Mouse (Mus musculus) activated CD4-positive, CD25-positive, alpha-beta regulatory T cell, adult 4 months (primary cell): ENCODE results near the gene Olfr1263. TPM values are rescaled to one million over a fixed set of nuclear protein-coding genes. Genes with fewer than 3 reads are reported as not detected.

Experiments
- ATAC-seq: one replicate; pipeline ENCODE4 v1.8.0; 2017
- polyA plus RNA-seq, 2 experiments: library from polyadenylated mRNA; unstranded; fragments of 100-300 nt; shearing (Covaris generic); gene quantifications; one replicate each; pipeline ENCODE4 v1.2.1; 2017

Gene Olfr1263
- polyA plus RNA-seq, result not detected

GRCm38 (mm10) chr2:90011831-90012230, at the start of gene Olfr1263:
TSS of gene Olfr1263 (plus strand) at chr2:90012131.
- no peak for ATAC-seq

GRCm38 (mm10) chr2:89974184-89974583, 37.7 kb upstream of the Olfr1263 start, which contains the start of gene Olfr1260:
TSS of gene Olfr1260 (plus strand) at chr2:89974340.
- no peak for ATAC-seq

- no peak for ATAC-seq
Measured at GRCm38 (mm10) chr2:89977709-89978108, 34.2 kb upstream of the Olfr1263 start.

- no peak for ATAC-seq
Measured at GRCm38 (mm10) chr2:89990921-89991320, 21.0 kb upstream of the Olfr1263 start, which contains the start of gene Olfr1261. TSS of gene Olfr1261 (plus strand) at chr2:89991221.

GRCm38 (mm10) chr2:89999845-90000244, 12.1 kb upstream of the Olfr1263 start, which contains the start of gene Olfr1262:
TSS of gene Olfr1262 (plus strand) at chr2:90000145.
- no peak for ATAC-seq

- no peak for ATAC-seq
Measured at GRCm38 (mm10) chr2:90025477-90025876, 13.5 kb downstream of the Olfr1263 start, which contains the start of gene Olfr1264. TSS of gene Olfr1264 (minus strand) at chr2:90025577.

GRCm38 (mm10) chr2:90035037-90035436, 23.1 kb downstream of the Olfr1263 start, which contains the start of gene Olfr1265:
TSS of gene Olfr1265 (plus strand) at chr2:90035337.
- no peak for ATAC-seq

GRCm38 (mm10) chr2:90063494-90063893, 51.6 kb downstream of the Olfr1263 start, which contains the start of gene Olfr140:
TSS of gene Olfr140 (minus strand) at chr2:90063594.
- ATAC-seq, result no peak

Other genes with a start within 250 kb of the Olfr1263 start
- gene Olfr1254, start 218.5 kb upstream of the Olfr1263 start, polyA plus RNA-seq, result not detected
- not detected for gene Olfr1255, start 200.1 kb upstream of the Olfr1263 start, polyA plus RNA-seq
- gene Olfr1256, start 170.6 kb upstream of the Olfr1263 start, polyA plus RNA-seq, result not detected
- gene Olfr48, start 163.9 kb upstream of the Olfr1263 start, polyA plus RNA-seq, result not detected
- not detected for gene Olfr1257, start 133.7 kb upstream of the Olfr1263 start, polyA plus RNA-seq
- not detected for gene Olfr1258, start 84.8 kb upstream of the Olfr1263 start, polyA plus RNA-seq
- not detected for gene Olfr1259, start 63.5 kb upstream of the Olfr1263 start, polyA plus RNA-seq
- gene Olfr1260, start 37.8 kb upstream of the Olfr1263 start, polyA plus RNA-seq, result not detected
- not detected for gene Olfr1261, start 20.9 kb upstream of the Olfr1263 start, polyA plus RNA-seq
- not detected for gene Olfr1262, start 12.0 kb upstream of the Olfr1263 start, polyA plus RNA-seq
- under 1 TPM in 1 of 2 experiments, not detected in 1; 0.08 TPM for gene Olfr1264, start 13.4 kb downstream of the Olfr1263 start, polyA plus RNA-seq
- not detected for gene Olfr1265, start 23.2 kb downstream of the Olfr1263 start, polyA plus RNA-seq
- gene Olfr140, start 51.5 kb downstream of the Olfr1263 start, polyA plus RNA-seq, result not detected
- gene Olfr1269, start 109.3 kb downstream of the Olfr1263 start, polyA plus RNA-seq, result under 1 TPM in 1 of 2 experiments, not detected in 1; 0.12 TPM
- gene Olfr32, start 130.2 kb downstream of the Olfr1263 start, polyA plus RNA-seq, result not detected
- not detected for gene Olfr1270, start 141.0 kb downstream of the Olfr1263 start, polyA plus RNA-seq
- gene Olfr1506, start 212.4 kb downstream of the Olfr1263 start, polyA plus RNA-seq, result not detected
- not detected for gene Olfr142, start 245.5 kb downstream of the Olfr1263 start, polyA plus RNA-seq